Mouse (Mus musculus) bone marrow macrophage, adult 2 months (primary cell): ENCODE measurements around the gene Mvp.

Experiments
- CTCF ChIP-seq: IDR thresholded peaks from 2 replicates; pipeline ENCODE4 v1.5.1; 2012; ENCODE audit warnings: low read depth, mild to moderate bottlenecking, low read length, moderate library complexity
- POLR2A ChIP-seq: IDR thresholded peaks from 2 replicates; pipeline ENCODE4 v1.6.1; 2012; ENCODE audit warnings: mild to moderate bottlenecking, low read depth, low read length, borderline replicate concordance

DNA sequence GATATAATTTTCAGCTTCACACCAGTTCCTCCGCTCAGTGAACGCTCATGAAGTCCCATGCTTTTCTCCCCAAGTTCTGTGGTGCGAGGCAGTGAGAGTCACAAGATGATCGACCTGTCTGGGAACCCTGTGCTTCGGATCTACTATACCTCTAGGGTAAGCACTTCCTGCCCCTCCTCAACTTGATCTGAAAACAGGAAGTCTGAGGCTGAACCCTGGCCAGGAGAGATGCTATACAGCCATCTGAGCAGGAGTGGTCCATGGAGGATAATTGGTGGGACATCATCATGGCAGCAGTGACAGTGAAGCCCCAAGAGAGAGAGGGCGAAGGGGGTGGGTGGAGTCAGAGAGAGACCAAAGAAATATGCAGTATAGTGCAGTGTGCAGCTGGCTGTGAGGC, 35.6 kb downstream of the Mvp start:
- no peak for TF ChIP-seq CTCF
- TF ChIP-seq POLR2A = no peak
